Mouse (Mus musculus): ENCODE results near the gene Usp39. TPM values are rescaled to one million over a fixed set of nuclear protein-coding genes. Genes with fewer than 3 reads are reported as not detected.

The Usp39 gene
- polyA plus RNA-seq, 1 experiment from 2014 or later: 116 TPM

GRCm38 (mm10) chr6:72366304-72366703 is 21.3 kb upstream of the Usp39 start:
- Histone ChIP-seq H3K27me3 (ENCODE audit: control insufficient read depth, insufficient read depth, low read length) (no peaks in the 10 kb centered on the region), H3K27ac (ENCODE audit: low read depth, low read length) (no peak overlapping the region), H3K4me3 (ENCODE audit: low read depth, low read length) (no peak overlapping the region), H3K4me1 (ENCODE audit: control insufficient read depth, insufficient read depth, low read length) (peaks cover 6% of the 10 kb centered on the region), H3K9ac (ENCODE audit: low read length) (no peak overlapping the region), H3K36me3 (ENCODE audit: control insufficient read depth, insufficient read depth, low read length) (no peaks in the 10 kb centered on the region), H3K9me3 (ENCODE audit: control insufficient read depth, low read length) (no peaks in the 10 kb centered on the region), H3K4me2 (no peak overlapping the region)
- WGBS: 76% methylated on average over 3 of the region's 3 CpGs
- no peak for DNase-seq (ENCODE audit: low spot score, missing footprints)
- no peak for ATAC-seq (ENCODE audit: low FRiP score)

GRCm38 (mm10) chr6:72364985-72365384 is 20.0 kb upstream of the Usp39 start:
- ATAC-seq (ENCODE audit: low FRiP score): no peak
- H3K9ac ChIP-seq (ENCODE audit: low read length): no peak overlapping the region
- no peaks in the 10 kb centered on the region for H3K9me3 ChIP-seq (ENCODE audit: control insufficient read depth, low read length)
- no peak for DNase-seq (ENCODE audit: low spot score, missing footprints)
- H3K27ac ChIP-seq (ENCODE audit: low read depth, low read length): no peak overlapping the region
- H3K27me3 ChIP-seq (ENCODE audit: control insufficient read depth, insufficient read depth, low read length): no peaks in the 10 kb centered on the region
- 73% methylated on average over 6 of the region's 6 CpGs for WGBS
- H3K4me3 ChIP-seq (ENCODE audit: low read depth, low read length): no peak overlapping the region
- H3K36me3 ChIP-seq (ENCODE audit: control insufficient read depth, insufficient read depth, low read length): no peaks in the 10 kb centered on the region
- H3K4me2 ChIP-seq: no peak overlapping the region
- H3K4me1 ChIP-seq (ENCODE audit: control insufficient read depth, insufficient read depth, low read length): peaks cover 8% of the 10 kb centered on the region

GRCm38 (mm10) chr6:72364009-72364408 is 19.0 kb upstream of the Usp39 start:
- Histone ChIP-seq H3K36me3 (ENCODE audit: control insufficient read depth, insufficient read depth, low read length) (no peaks in the 10 kb centered on the region), H3K9ac (ENCODE audit: low read length) (no peak overlapping the region), H3K4me2 (no peak overlapping the region), H3K4me1 (ENCODE audit: control insufficient read depth, insufficient read depth, low read length) (peaks cover 8% of the 10 kb centered on the region), H3K27ac (ENCODE audit: low read depth, low read length) (no peak overlapping the region), H3K9me3 (ENCODE audit: control insufficient read depth, low read length) (no peaks in the 10 kb centered on the region), H3K4me3 (ENCODE audit: low read depth, low read length) (no peak overlapping the region), H3K27me3 (ENCODE audit: control insufficient read depth, insufficient read depth, low read length) (no peaks in the 10 kb centered on the region)
- ATAC-seq (ENCODE audit: low FRiP score) (no peak), DNase-seq (ENCODE audit: low spot score, missing footprints) (no peak)
- 52% methylated on average over 7 of the region's 7 CpGs for WGBS

- Histone ChIP-seq H3K36me3 (ENCODE audit: control insufficient read depth, insufficient read depth, low read length) (peaks cover 2% of the 10 kb centered on the region; the same call in 1 of the 2 replicates), H3K27me3 (ENCODE audit: control insufficient read depth, insufficient read depth, low read length) (no peaks in the 10 kb centered on the region), H3K9ac (ENCODE audit: low read length) (peak overlapping the region; percentile 80), H3K27ac (ENCODE audit: low read depth, low read length) (no peak overlapping the region), H3K4me2 (peak overlapping the region; percentile 89), H3K4me1 (ENCODE audit: control insufficient read depth, insufficient read depth, low read length) (peaks cover 8% of the 10 kb centered on the region), H3K4me3 (ENCODE audit: low read depth, low read length) (peak overlapping the region; percentile 80), H3K9me3 (ENCODE audit: control insufficient read depth, low read length) (no peaks in the 10 kb centered on the region)
- ATAC-seq (ENCODE audit: low FRiP score) (peak; percentile 99), DNase-seq (ENCODE audit: low spot score, missing footprints) (peak; percentile 97)
- under 1% methylated on average over 42 of the region's 42 CpGs for whole genome bisulfite sequencing
Measured at GRCm38 (mm10) chr6:72362132-72363028, 17.4 kb upstream of the Usp39 start.

DNA sequence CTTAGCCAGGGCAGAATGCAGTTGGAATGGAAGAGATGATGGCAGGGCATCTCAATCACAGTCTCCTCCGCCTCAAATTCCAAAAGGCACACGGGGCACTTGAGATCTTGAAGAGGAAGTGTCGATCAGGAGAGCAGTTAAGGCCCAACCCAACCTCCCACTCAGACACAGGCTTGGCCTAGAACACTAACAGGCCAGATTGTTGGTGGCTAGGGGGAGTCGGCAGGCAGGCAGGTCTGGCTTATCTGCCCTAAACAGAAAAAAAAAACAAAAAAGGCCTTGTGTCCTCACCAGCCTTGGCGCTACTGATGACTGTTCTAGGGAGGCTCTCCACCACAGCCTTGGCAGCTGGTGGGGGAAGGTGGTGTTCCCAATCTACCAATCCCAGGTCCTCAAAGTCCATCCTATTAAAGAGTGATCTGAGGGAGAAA is 16.2 kb upstream of the Usp39 start:
- Histone ChIP-seq H3K9me3 (ENCODE audit: control insufficient read depth, low read length) (no peaks in the 10 kb centered on the region), H3K4me2 (peak overlapping the region; percentile 89), H3K27me3 (ENCODE audit: control insufficient read depth, insufficient read depth, low read length) (no peaks in the 10 kb centered on the region), H3K4me3 (ENCODE audit: low read depth, low read length) (peak overlapping the region; percentile 80; the same call in 1 of the 2 replicates), H3K4me1 (ENCODE audit: control insufficient read depth, insufficient read depth, low read length) (peaks cover 8% of the 10 kb centered on the region), H3K36me3 (ENCODE audit: control insufficient read depth, insufficient read depth, low read length) (peaks cover 2% of the 10 kb centered on the region; the same call in 1 of the 2 replicates), H3K9ac (ENCODE audit: low read length) (no peak overlapping the region), H3K27ac (ENCODE audit: low read depth, low read length) (no peak overlapping the region)
- ATAC-seq (ENCODE audit: low FRiP score): no peak
- DNase-seq (ENCODE audit: low spot score, missing footprints): no peak
- WGBS: 76% methylated on average over 5 of the region's 5 CpGs

DNA sequence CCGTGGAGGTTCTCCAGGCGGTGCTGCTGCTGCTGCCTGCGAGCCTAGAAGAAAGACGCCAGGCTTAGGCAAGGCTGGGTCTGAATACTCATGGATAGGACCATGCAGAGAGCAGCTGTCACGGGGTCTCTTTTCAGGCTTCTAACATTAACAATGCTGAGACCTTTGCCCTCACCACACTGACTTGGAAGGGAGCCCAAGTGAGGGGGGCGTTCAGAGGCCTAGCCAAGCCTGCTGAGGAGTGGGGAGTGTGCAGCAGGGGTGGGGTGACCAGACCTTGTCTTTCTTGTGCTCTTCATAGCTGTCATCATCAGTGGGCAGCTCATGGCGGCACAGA is 15.6 kb upstream of the Usp39 start:
- Histone ChIP-seq H3K9ac (ENCODE audit: low read length) (no peak overlapping the region), H3K9me3 (ENCODE audit: control insufficient read depth, low read length) (no peaks in the 10 kb centered on the region), H3K4me2 (no peak overlapping the region), H3K4me3 (ENCODE audit: low read depth, low read length) (no peak overlapping the region), H3K27ac (ENCODE audit: low read depth, low read length) (no peak overlapping the region), H3K36me3 (ENCODE audit: control insufficient read depth, insufficient read depth, low read length) (peaks cover 2% of the 10 kb centered on the region; the same call in 1 of the 2 replicates), H3K4me1 (ENCODE audit: control insufficient read depth, insufficient read depth, low read length) (peaks cover 8% of the 10 kb centered on the region), H3K27me3 (ENCODE audit: control insufficient read depth, insufficient read depth, low read length) (no peaks in the 10 kb centered on the region)
- 83% methylated on average over 7 of the region's 7 CpGs for WGBS
- ATAC-seq (ENCODE audit: low FRiP score) (no peak), DNase-seq (ENCODE audit: low spot score, missing footprints) (no peak)

- no peak overlapping the region for H3K4me3 ChIP-seq (ENCODE audit: low read depth, low read length)
- WGBS: 88% methylated on average over 11 of the region's 11 CpGs
- H3K27me3 ChIP-seq (ENCODE audit: control insufficient read depth, insufficient read depth, low read length): no peaks in the 10 kb centered on the region
- H3K4me2 ChIP-seq: no peak overlapping the region
- H3K27ac ChIP-seq (ENCODE audit: low read depth, low read length): no peak overlapping the region
- no peaks in the 10 kb centered on the region for H3K9me3 ChIP-seq (ENCODE audit: control insufficient read depth, low read length)
- H3K4me1 ChIP-seq (ENCODE audit: control insufficient read depth, insufficient read depth, low read length): peaks cover 9% of the 10 kb centered on the region
- DNase-seq (ENCODE audit: low spot score, missing footprints): no peak
- H3K36me3 ChIP-seq (ENCODE audit: control insufficient read depth, insufficient read depth, low read length): peaks cover 2% of the 10 kb centered on the region; the same call in 1 of the 2 replicates
- H3K9ac ChIP-seq (ENCODE audit: low read length): no peak overlapping the region
- ATAC-seq (ENCODE audit: low FRiP score): no peak
Measured at GRCm38 (mm10) chr6:72359891-72360598, 15.1 kb upstream of the Usp39 start.

DNA sequence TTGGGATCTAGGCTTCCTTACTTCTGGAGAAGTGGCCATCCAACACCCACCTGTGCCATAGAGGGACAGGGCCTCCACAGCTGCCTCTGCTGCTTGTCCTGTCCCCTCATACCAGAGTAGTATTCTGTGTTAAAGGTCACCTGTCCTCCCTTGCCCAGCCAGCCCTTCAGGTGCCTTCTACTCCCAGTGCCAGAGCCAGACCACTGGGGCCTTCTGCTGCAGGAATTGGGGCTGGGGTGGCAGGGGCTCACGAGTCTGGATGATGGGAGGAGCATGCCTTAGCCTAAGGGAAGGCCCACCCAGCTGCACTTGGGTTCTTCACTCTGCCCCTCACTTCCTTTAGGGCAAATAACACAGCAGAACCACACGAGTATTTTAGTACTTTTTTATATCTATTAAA is 14.4 kb upstream of the Usp39 start:
- H3K27ac ChIP-seq (ENCODE audit: low read depth, low read length): no peak overlapping the region
- no peaks in the 10 kb centered on the region for H3K27me3 ChIP-seq (ENCODE audit: control insufficient read depth, insufficient read depth, low read length)
- ATAC-seq (ENCODE audit: low FRiP score) (no peak), DNase-seq (ENCODE audit: low spot score, missing footprints) (no peak)
- 77% methylated on average over 2 of the region's 2 CpGs for WGBS
- peaks cover 15% of the 10 kb centered on the region for H3K4me1 ChIP-seq (ENCODE audit: control insufficient read depth, insufficient read depth, low read length)
- H3K9me3 ChIP-seq (ENCODE audit: control insufficient read depth, low read length): no peaks in the 10 kb centered on the region
- H3K36me3 ChIP-seq (ENCODE audit: control insufficient read depth, insufficient read depth, low read length): peaks cover 2% of the 10 kb centered on the region; the same call in 1 of the 2 replicates
- no peak overlapping the region for H3K4me3 ChIP-seq (ENCODE audit: low read depth, low read length)
- no peak overlapping the region for H3K9ac ChIP-seq (ENCODE audit: low read length)
- no peak overlapping the region for H3K4me2 ChIP-seq
